Mouse (Mus musculus) intestine, postnatal 0 days (tissue): ENCODE results near the gene Cpn1. TPM values are rescaled to one million over a fixed set of nuclear protein-coding genes. Genes with fewer than 3 reads are reported as not detected.

Experiments
- ATAC-seq: fragments of 200-750 bp; cut with Nextera tagmentation; 2 replicates; pipeline ENCODE4 v1.8.0; 2017; ENCODE audit warnings: mild to moderate bottlenecking, moderate TSS enrichment, moderate library complexity
- H3K27ac ChIP-seq: fragments of 300-500 bp; sonication (generic); 2 replicates; pipeline ENCODE4 v1.5.1; 2014; ENCODE audit warnings: mild to moderate bottlenecking, low read depth, low read length, moderate library complexity
- H3K27me3 ChIP-seq: fragments of 300-500 bp; sonication (generic); replicated peaks from 2 replicates; pipeline ENCODE4 v1.6.1; 2014; ENCODE audit warnings: low read length, mixed read lengths; ENCODE audit not compliant: control insufficient read depth, insufficient read depth
- H3K36me3 ChIP-seq: fragments of 300-500 bp; sonication (generic); 2 replicates; pipeline ENCODE4 v1.6.1; 2014; ENCODE audit warnings: mild to moderate bottlenecking, moderate library complexity; ENCODE audit not compliant: control insufficient read depth, insufficient read depth
- H3K4me1 ChIP-seq: fragments of 300-500 bp; sonication (generic); replicated peaks from 2 replicates; pipeline ENCODE4 v1.6.1; 2014; ENCODE audit warnings: antibody characterized with exemption, low read length, mixed read lengths; ENCODE audit not compliant: control insufficient read depth, insufficient read depth
- H3K4me2 ChIP-seq: fragments of 300-500 bp; sonication (generic); replicated peaks from 2 replicates; pipeline ENCODE4 v1.6.1; 2014; ENCODE audit warnings: low read depth, mild to moderate bottlenecking, moderate library complexity
- H3K4me3 ChIP-seq: fragments of 300-500 bp; sonication (generic); 2 replicates; pipeline ENCODE4 v1.5.1; 2014; ENCODE audit warnings: low read depth, low read length
- H3K9ac ChIP-seq: fragments of 300-500 bp; sonication (generic); 2 replicates; pipeline ENCODE4 v1.6.1; 2014; ENCODE audit warnings: mild to moderate bottlenecking, low read depth, low read length
- H3K9me3 ChIP-seq: fragments of 300-500 bp; sonication (generic); 2 replicates; pipeline ENCODE4 v1.6.1; 2016; ENCODE audit warnings: mixed run types; ENCODE audit not compliant: control insufficient read depth
- CTCF ChIP-seq: sonication (generic); IDR thresholded peaks from 2 replicates; pipeline ENCODE4 v1.5.1; 2016; ENCODE audit warnings: low read depth, mild to moderate bottlenecking, control low read depth, antibody characterized with exemption, moderate library complexity
- WGBS: fragments of 180-500 bp; shearing (Covaris S2); extraction: QIAGEN DNeasy Blood & Tissue Kit; methylation state at CpG from one replicate; pipeline ENCODE4 v1.1.7; 2014; 5-methylcytosine and 5-hydroxymethylcytosine counted together
- polyA plus RNA-seq: library from polyadenylated mRNA; unstranded; fragments of >200 nt; fragmentation: Nextera tagmentation; extraction: Ambion mirVana; gene quantifications from 2 replicates; pipeline ENCODE4 v1.2.1, GENCODE M21; 2015

Gene Cpn1
- polyA plus RNA-seq = 14.3 and 18.7 TPM in 2 replicates

DNA sequence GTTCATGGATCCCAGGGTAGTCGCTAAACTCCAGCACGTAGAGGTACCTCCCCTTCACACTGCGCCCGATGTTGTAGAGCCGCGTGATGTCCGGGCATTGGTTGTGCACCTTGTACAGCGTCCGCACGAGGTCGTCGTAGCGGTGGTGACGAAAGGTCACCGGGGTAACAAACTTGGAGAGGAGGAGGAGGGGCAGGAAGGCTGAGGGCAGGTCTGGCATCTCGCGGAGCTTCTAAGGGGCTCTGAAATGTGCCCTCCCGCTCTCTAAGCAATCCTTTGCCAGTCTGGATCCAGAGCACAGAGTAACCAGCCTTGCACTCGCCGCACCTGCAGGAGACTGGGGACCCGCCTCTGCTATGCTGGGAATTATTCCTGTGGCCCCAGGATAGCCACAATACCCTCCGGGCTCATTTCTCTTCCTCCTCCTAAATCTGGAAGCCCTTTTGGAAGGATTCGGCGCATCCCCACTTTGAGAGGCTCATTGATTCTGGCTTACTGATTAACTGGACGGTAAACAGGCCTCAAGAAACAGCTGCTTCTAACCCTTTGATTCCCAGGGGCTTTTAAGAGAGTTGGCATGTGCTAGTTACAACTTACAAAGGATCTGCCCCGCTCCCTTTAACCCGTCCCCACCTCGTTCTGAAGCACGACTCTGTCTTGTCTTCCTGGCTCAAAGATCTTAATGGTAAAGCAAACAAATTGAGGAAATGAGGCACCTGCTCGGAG is at the start of gene Cpn1:
Gene Cpn1, minus strand, starts transcription at position 488 of the 726 bp plus-strand sequence.
- H3K9me3 ChIP-seq = no peaks in the 10 kb centered on the region
- WGBS = 13% methylated on average over 30 of the region's 30 CpGs
- no peaks in the 10 kb centered on the region for H3K27me3 ChIP-seq
- peak within 1 kb of the TSS; percentile 32 for H3K4me3 ChIP-seq
- H3K4me2 ChIP-seq = peak within 1 kb of the TSS; percentile 70
- ATAC-seq = peak; percentile 78
- H3K36me3 ChIP-seq = no peaks in the 10 kb centered on the region
- H3K9ac ChIP-seq = no peak within 1 kb of the TSS
- peak; percentile 54 for TF ChIP-seq CTCF
- H3K4me1 ChIP-seq = no peaks in the 10 kb centered on the region
- no peak within 1 kb of the TSS for H3K27ac ChIP-seq

DNA sequence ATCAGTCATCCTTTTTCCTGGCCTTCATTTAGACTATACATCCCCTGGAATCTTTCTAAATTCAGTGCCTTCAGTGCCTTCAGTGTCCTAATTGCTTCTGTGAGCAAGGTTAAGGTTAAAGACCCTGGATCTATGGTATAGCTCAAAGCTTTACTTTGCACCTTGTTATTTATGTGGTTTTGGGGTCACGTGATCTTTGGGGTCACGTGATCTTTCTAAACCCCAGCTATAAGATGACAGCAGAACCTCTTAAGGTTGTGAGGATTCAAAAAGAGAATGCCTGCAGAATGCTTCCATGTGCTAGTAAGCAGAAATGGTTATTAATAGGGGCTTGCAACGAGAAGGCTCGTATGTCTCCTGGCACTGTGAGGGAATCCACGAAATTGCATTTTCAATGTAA is 47.0 kb upstream of the Cpn1 start:
- Histone ChIP-seq H3K9ac (no peak overlapping the region), H3K4me2 (no peak overlapping the region), H3K9me3 (no peaks in the 10 kb centered on the region), H3K27ac (no peak overlapping the region), H3K4me3 (no peak overlapping the region), H3K4me1 (no peaks in the 10 kb centered on the region), H3K36me3 (peaks cover 23% of the 10 kb centered on the region), H3K27me3 (no peaks in the 10 kb centered on the region)
- no peak for TF ChIP-seq CTCF
- no peak for ATAC-seq
- 95% methylated on average over 5 of the region's 5 CpGs for WGBS

DNA sequence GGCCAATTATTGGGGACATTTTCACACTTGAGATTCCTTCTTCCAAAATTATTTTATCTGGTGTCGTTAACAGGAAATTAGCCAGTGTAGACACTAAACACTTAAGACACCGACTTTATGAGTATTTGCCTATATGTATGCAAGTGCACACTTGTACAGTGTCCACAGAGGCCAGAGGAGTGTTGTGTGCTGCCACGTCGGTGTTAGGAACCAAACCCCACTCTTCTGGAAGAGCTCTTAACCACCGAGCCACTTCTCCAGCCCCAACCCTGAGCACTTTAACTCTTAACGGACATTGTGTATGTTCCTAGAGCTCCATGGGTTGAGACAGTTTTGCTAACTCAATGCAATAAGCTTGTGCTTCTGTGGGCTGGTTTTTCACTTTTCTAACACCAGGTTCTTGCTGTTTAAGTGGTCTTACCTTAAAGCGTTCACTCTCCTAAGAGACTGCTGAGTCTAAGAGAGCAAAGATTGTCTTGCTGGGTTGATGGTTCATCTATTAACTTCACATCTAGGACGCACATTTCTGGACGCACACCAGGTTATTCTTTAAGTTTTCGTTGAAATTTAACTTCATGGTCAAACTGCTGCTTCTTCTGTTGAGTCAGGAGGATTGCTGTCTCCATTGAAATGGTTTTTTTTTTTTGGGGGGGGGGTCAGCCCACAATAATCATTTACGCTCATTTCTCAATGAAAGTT is 45.8 kb upstream of the Cpn1 start:
- H3K4me1 ChIP-seq = no peaks in the 10 kb centered on the region
- peak overlapping the region; percentile 60 for H3K27ac ChIP-seq
- no peaks in the 10 kb centered on the region for H3K27me3 ChIP-seq
- H3K9ac ChIP-seq = no peak overlapping the region
- 70% methylated on average over 11 of the region's 11 CpGs for WGBS
- TF ChIP-seq CTCF = no peak
- H3K4me2 ChIP-seq = no peak overlapping the region
- ATAC-seq = no peak
- no peaks in the 10 kb centered on the region for H3K9me3 ChIP-seq
- no peak overlapping the region for H3K4me3 ChIP-seq
- peaks cover 15% of the 10 kb centered on the region for H3K36me3 ChIP-seq

DNA sequence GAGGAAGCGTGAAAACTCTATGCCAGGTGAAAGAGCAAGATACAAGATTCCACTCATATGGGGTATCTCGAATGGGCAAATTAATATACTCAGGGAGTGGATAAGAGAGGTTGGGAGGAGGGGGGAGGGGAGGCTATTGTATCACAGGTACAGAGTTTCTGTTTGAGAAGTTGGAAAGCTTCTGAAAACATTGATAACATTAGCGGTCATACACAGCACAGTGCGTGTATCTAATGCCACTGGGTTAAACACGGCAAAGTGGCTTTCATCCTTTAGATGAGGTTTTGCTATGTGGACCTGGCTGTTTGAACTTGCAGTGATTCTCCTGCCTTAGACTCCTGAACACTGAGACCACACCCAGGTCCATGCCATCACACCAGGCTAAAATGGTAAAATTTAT is 43.7 kb upstream of the Cpn1 start:
- no peak for ATAC-seq
- Histone ChIP-seq H3K36me3 (no peaks in the 10 kb centered on the region; the same call in 1 of the 2 replicates), H3K27ac (no peak overlapping the region), H3K4me2 (no peak overlapping the region), H3K27me3 (no peaks in the 10 kb centered on the region), H3K9ac (no peak overlapping the region), H3K9me3 (no peaks in the 10 kb centered on the region), H3K4me3 (no peak overlapping the region), H3K4me1 (no peaks in the 10 kb centered on the region)
- 64% methylated on average over 5 of the region's 5 CpGs for WGBS
- TF ChIP-seq CTCF = no peak

DNA sequence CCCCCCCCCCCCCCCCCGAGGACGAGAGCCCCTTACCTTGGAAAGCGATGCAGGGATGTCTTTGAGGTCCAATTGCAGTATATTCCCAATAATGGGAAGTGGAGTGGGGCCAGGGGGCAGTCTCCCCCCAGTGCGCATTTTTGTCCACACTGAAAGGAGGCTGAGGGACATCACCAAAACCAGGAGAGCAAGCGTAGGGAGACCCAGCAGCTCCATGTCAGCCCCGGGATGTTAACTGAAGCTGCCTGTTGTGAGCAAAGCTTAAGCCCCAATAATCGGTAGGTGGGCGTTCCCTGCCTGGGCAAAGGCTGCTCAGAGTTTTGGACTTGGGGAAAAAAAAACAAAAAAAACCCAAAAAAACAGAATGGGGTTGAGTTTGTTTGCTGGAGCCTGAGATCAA is 42.6 kb upstream of the Cpn1 start, which contains the start of gene Cyp2c23:
Gene Cyp2c23, minus strand, starts transcription at position 237 of the 400 bp plus-strand sequence.
- H3K9ac ChIP-seq = no peak within 1 kb of the TSS
- H3K4me2 ChIP-seq = no peak within 1 kb of the TSS
- H3K4me3 ChIP-seq = no peak within 1 kb of the TSS
- no peaks in the 10 kb centered on the region for H3K27me3 ChIP-seq
- WGBS = 83% methylated on average over 6 of the region's 8 CpGs
- no peak for TF ChIP-seq CTCF
- ATAC-seq = no peak
- no peaks in the 10 kb centered on the region for H3K4me1 ChIP-seq
- no peaks in the 10 kb centered on the region for H3K9me3 ChIP-seq
- no peaks in the 10 kb centered on the region; the same call in 1 of the 2 replicates for H3K36me3 ChIP-seq
- no peak within 1 kb of the TSS for H3K27ac ChIP-seq

DNA sequence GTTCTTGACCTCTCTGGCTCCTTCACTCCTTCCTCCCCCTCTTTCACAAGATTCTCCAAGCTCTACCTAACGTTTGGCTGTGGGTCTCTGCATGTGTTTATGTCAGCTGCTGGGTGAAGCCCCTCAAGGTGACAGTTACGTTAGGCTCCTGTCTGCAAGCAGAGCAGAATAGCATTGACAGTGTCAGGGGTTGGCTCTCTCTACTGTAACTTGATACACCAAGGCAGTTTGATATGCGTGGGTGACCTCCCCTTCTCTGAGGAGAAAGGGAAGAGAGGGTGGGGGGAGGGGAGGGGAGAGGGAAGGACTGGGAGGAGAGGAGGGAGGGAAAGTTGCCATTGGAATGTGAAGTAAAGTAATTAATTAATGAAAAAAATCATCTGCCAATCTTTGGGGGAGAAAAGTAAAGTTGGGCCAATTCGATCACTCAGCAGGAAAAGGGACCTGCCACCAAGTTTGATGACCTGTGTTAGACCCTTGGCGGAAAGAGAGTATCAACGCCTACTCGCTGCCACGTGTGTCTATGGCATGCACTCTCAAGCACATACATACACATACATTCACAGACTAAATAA is 40.7 kb upstream of the Cpn1 start:
- Histone ChIP-seq H3K27me3 (no peaks in the 10 kb centered on the region), H3K4me1 (peaks cover 4% of the 10 kb centered on the region; the same call in 1 of the 2 replicates), H3K4me2 (no peak overlapping the region), H3K4me3 (no peak overlapping the region), H3K9ac (no peak overlapping the region), H3K36me3 (no peaks in the 10 kb centered on the region), H3K9me3 (no peaks in the 10 kb centered on the region), H3K27ac (no peak overlapping the region)
- no peak for TF ChIP-seq CTCF
- no peak for ATAC-seq
- WGBS = 78% methylated on average over 8 of the region's 8 CpGs
